Mouse (Mus musculus): Measurements from ENCODE around the gene Zfp784.

The Zfp784 gene

GRCm38 (mm10) chr7:4993347-4993998 is 44.8 kb downstream of the Zfp784 start:
- no peak for DNase-seq (ENCODE audit: low read depth, low spot score)

GRCm38 (mm10) chr7:4988250-4988649 is 50.0 kb downstream of the Zfp784 start:
- no peak for DNase-seq (ENCODE audit: low read depth, low spot score)

All from CD4-positive, CD25-positive, alpha-beta regulatory T cell, adult 2 months (primary cell).